Mouse (Mus musculus): ENCODE data around the gene Vmn1r222. TPM values are rescaled to one million over a fixed set of nuclear protein-coding genes. Genes with fewer than 3 reads are reported as not detected.

Vmn1r222 gene
- polyA plus RNA-seq (2012; rRNA removed; ENCODE audit: low replicate concordance) = not detected in 2 replicates

GRCm38 (mm10) chr13:23235847-23236246 is at the start of gene Vmn1r222:
Gene Vmn1r222, minus strand, starts transcription at chr13:23235947.

GRCm38 (mm10) chr13:23246834-23247233 is 11.1 kb upstream of the Vmn1r222 start, which contains the start of gene Vmn1r223:
Gene Vmn1r223, plus strand, starts transcription at chr13:23247134.

GRCm38 (mm10) chr13:23213827-23214226 is 21.9 kb downstream of the Vmn1r222 start, which contains the start of gene Vmn1r221:
Gene Vmn1r221, plus strand, starts transcription at chr13:23214127.

GRCm38 (mm10) chr13:23187875-23188274 is 47.9 kb downstream of the Vmn1r222 start, which contains the start of gene Vmn1r220:
Gene Vmn1r220, minus strand, starts transcription at chr13:23187975.

Other genes with a start within 250 kb of the Vmn1r222 start
- gene Vmn1r213, start 228.3 kb downstream of the Vmn1r222 start, polyA plus RNA-seq (2012; rRNA removed; ENCODE audit: low replicate concordance) = not detected in 2 replicates
- gene Vmn1r214, start 205.5 kb downstream of the Vmn1r222 start, polyA plus RNA-seq (2012; rRNA removed; ENCODE audit: low replicate concordance) = not detected in 2 replicates
- not detected in 2 replicates for gene Vmn1r215, start 167.9 kb downstream of the Vmn1r222 start, polyA plus RNA-seq (2012; rRNA removed; ENCODE audit: low replicate concordance)
- not detected in 2 replicates for gene Vmn1r217, start 117.7 kb downstream of the Vmn1r222 start, polyA plus RNA-seq (2012; rRNA removed; ENCODE audit: low replicate concordance)
- not detected in 2 replicates for gene Vmn1r218, start 102.8 kb downstream of the Vmn1r222 start, polyA plus RNA-seq (2012; rRNA removed; ENCODE audit: low replicate concordance)
- gene Vmn1r219, start 76.6 kb downstream of the Vmn1r222 start, polyA plus RNA-seq (2012; rRNA removed; ENCODE audit: low replicate concordance) = not detected in 2 replicates
- not detected in 2 replicates for gene Vmn1r220, start 48.0 kb downstream of the Vmn1r222 start, polyA plus RNA-seq (2012; rRNA removed; ENCODE audit: low replicate concordance)
- not detected in 2 replicates for gene Vmn1r221, start 21.8 kb downstream of the Vmn1r222 start, polyA plus RNA-seq (2012; rRNA removed; ENCODE audit: low replicate concordance)
- not detected in 2 replicates for gene Vmn1r223, start 11.2 kb upstream of the Vmn1r222 start, polyA plus RNA-seq (2012; rRNA removed; ENCODE audit: low replicate concordance)
- gene Zfp322a, start 133.3 kb upstream of the Vmn1r222 start, polyA plus RNA-seq (2012; rRNA removed; ENCODE audit: low replicate concordance) = 0.09 and 0.11 TPM in 2 replicates
- 0.78 and 1.2 TPM in 2 replicates for gene Abt1, start 187.9 kb upstream of the Vmn1r222 start, polyA plus RNA-seq (2012; rRNA removed; ENCODE audit: low replicate concordance)
- 0.04 TPM in 1 of 2 replicates, not detected in the other for gene Btn1a1, start 230.0 kb upstream of the Vmn1r222 start, polyA plus RNA-seq (2012; rRNA removed; ENCODE audit: low replicate concordance)